In the genomic region with DNA sequence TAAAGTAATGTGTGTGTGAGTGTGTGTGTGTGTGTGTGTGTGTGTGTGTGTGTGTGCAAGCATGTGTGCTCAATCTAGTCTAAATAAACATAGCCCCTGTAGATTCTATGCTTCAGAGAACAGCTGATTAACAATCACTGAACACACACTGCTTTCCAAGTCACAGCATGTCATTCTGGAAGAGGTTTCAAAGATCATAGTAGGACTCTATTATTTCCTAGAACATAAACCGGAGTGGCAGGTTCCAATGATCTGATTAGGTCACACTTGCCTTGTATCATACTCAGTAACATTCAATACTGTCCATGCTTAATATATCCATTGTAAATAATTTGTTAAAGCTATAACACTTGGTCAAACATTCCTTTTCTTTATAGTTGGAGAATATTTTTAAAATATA, we compare ENCODE assay signal across 21 mouse cellular contexts. TPM values are rescaled to one million over a fixed set of nuclear protein-coding genes. Genes with fewer than 3 reads are reported as not detected.
A peak's percentile ranks its signal among the peaks of the same experiment; 100 is the strongest.
DNase-seq lines count a peak whose midpoint lies in the region; ATAC-seq and TF ChIP-seq lines count a peak whose summit lies in the region.
"Had no signal": no experiment of that assay in that cellular context is flagged by ENCODE, and none has a peak within 500 bp of the region (broad histone marks: within the 10 kb centered on the region; RNA-seq: fewer than 3 reads in every experiment).

No protein-coding gene starts in this region.

- H3K9ac ChIP-seq in heart, embryonic 15.5 days: no peak overlapping the region
- no peak overlapping the region for H3K9ac ChIP-seq in intestine, embryonic 15.5 days
- H3K9ac ChIP-seq in intestine, postnatal 0 days (ENCODE audit: low read depth, low read length): no peak overlapping the region
- H3K9ac ChIP-seq: forebrain, embryonic 13.5 days; forebrain, postnatal 0 days; hindbrain, embryonic 12.5 days had no signal

- intact Hi-C loops in heart, postnatal 14 days (cut with DNase I): no loop called here

- peak; percentile 64 for DNase-seq in cerebellum, postnatal 10 days
- DNase-seq in heart, postnatal 14 days: no peak
- DNase-seq in ovary, adult 18-20 months (ENCODE audit: low spot score): no peak
- DNase-seq: B cell, adult 2 months; cerebellum, adult 11 months; cerebellum, adult 8-10 months; forebrain, postnatal 0 days; gastrocnemius, postnatal 14 days; heart, postnatal 36 days; kidney, adult 11 months; kidney, adult 9 months had no signal

- H3K36me3 ChIP-seq in heart, embryonic 15.5 days: no peaks in the 10 kb centered on the region
- no peaks in the 10 kb centered on the region for H3K36me3 ChIP-seq in intestine, embryonic 15.5 days
- H3K36me3 ChIP-seq in intestine, postnatal 0 days (ENCODE audit: control insufficient read depth, insufficient read depth): no peaks in the 10 kb centered on the region
- H3K36me3 ChIP-seq: hindbrain, embryonic 12.5 days had no signal

- no peak for TF ChIP-seq CTCF in intestine, postnatal 0 days (IDR thresholded peaks at IDR 0.05; ENCODE audit: low read depth)

- H3K4me3 ChIP-seq in heart, embryonic 15.5 days: no peak overlapping the region
- no peak overlapping the region for H3K4me3 ChIP-seq in intestine, embryonic 15.5 days (replicated peaks)
- H3K4me3 ChIP-seq in intestine, postnatal 0 days (ENCODE audit: low read depth, low read length): no peak overlapping the region
- H3K4me3 ChIP-seq: embryonic facial prominence, embryonic 10.5 days; forebrain, embryonic 13.5 days; hindbrain, embryonic 12.5 days had no signal

- 82% methylated on average over 1 of the region's 1 CpGs for WGBS in heart, embryonic 15.5 days
- WGBS in intestine, embryonic 15.5 days: 79% methylated on average over 1 of the region's 1 CpGs
- 55% methylated on average over 1 of the region's 1 CpGs for WGBS in intestine, postnatal 0 days

- no peaks in the 10 kb centered on the region for H3K27me3 ChIP-seq in heart, embryonic 15.5 days
- no peaks in the 10 kb centered on the region for H3K27me3 ChIP-seq in intestine, embryonic 15.5 days (replicated peaks)
- no peaks in the 10 kb centered on the region for H3K27me3 ChIP-seq in intestine, postnatal 0 days (replicated peaks; ENCODE audit: control insufficient read depth, insufficient read depth, low read length)
- H3K27me3 ChIP-seq: forebrain, embryonic 13.5 days; hindbrain, embryonic 12.5 days had no signal

- no peak overlapping the region for H3K4me2 ChIP-seq in heart, embryonic 15.5 days
- H3K4me2 ChIP-seq in intestine, embryonic 15.5 days (replicated peaks): no peak overlapping the region
- no peak overlapping the region for H3K4me2 ChIP-seq in intestine, postnatal 0 days (replicated peaks; ENCODE audit: low read depth)
- H3K4me2 ChIP-seq: forebrain, embryonic 13.5 days; heart, embryonic 11.5 days; hindbrain, embryonic 12.5 days had no signal

- no peaks in the 10 kb centered on the region for H3K9me3 ChIP-seq in heart, embryonic 15.5 days (replicated peaks)
- H3K9me3 ChIP-seq in intestine, embryonic 15.5 days: no peaks in the 10 kb centered on the region
- no peaks in the 10 kb centered on the region for H3K9me3 ChIP-seq in intestine, postnatal 0 days (ENCODE audit: control insufficient read depth)
- H3K9me3 ChIP-seq: embryonic facial prominence, embryonic 10.5 days; forebrain, embryonic 13.5 days; G1E; hindbrain, embryonic 12.5 days had no signal

- H3K27ac ChIP-seq in heart, embryonic 15.5 days: peak overlapping the region; percentile 27; the same call in 1 of the 2 replicates
- H3K27ac ChIP-seq in intestine, embryonic 15.5 days: no peak overlapping the region
- no peak overlapping the region for H3K27ac ChIP-seq in intestine, postnatal 0 days (ENCODE audit: low read depth, low read length)
- H3K27ac ChIP-seq: embryonic facial prominence, embryonic 10.5 days; forebrain, embryonic 13.5 days; hindbrain, embryonic 12.5 days had no signal

- H3K4me1 ChIP-seq in heart, embryonic 15.5 days (replicated peaks): 0 out of 2 replicates have a peak, but pooled peaks cover 7% of the 10 kb centered on the region
- no peaks in the 10 kb centered on the region for H3K4me1 ChIP-seq in intestine, embryonic 15.5 days (replicated peaks)
- H3K4me1 ChIP-seq in intestine, postnatal 0 days (replicated peaks; ENCODE audit: control insufficient read depth, insufficient read depth, low read length): no peaks in the 10 kb centered on the region
- H3K4me1 ChIP-seq: embryonic facial prominence, embryonic 10.5 days; forebrain, embryonic 13.5 days; hindbrain, embryonic 12.5 days had no signal

- ATAC-seq in cerebellum, adult (ENCODE audit: insufficient number of reproducible peaks, low FRiP score, low TSS enrichment): no peak
- no peak for ATAC-seq in heart, embryonic 15.5 days (replicated peaks; ENCODE audit: insufficient number of reproducible peaks, insufficient read depth, low FRiP score, low read depth)
- ATAC-seq in intestine, embryonic 15.5 days: 0 out of 2 replicates have a peak, but pooled peaks have one; percentile 53
- no peak for ATAC-seq in intestine, postnatal 0 days
- ATAC-seq: CD4-positive, CD25-positive, alpha-beta regulatory T cell, adult 4 months; forebrain, embryonic 13.5 days; forebrain, postnatal 0 days had no signal

RNA-seq across cellular contexts. Expression of a gene that starts 47.5 kb away (rescaled TPM):
- polyA plus RNA-seq in heart, embryonic 15.5 days (2015; fragmentation: Nextera tagmentation; extraction: Ambion mirVana): 1.6 and 1.8 TPM in 2 replicates
- total RNA-seq in heart, postnatal 14 days (2021): 1 to 10 TPM; 1.0 to 1.8 TPM
- polyA plus RNA-seq in intestine, embryonic 15.5 days (2015; fragmentation: Nextera tagmentation; extraction: Ambion mirVana): 1.5 and 1.8 TPM in 2 replicates
- polyA plus RNA-seq in intestine, postnatal 0 days (2015; fragmentation: Nextera tagmentation; extraction: Ambion mirVana): 0.51 and 0.65 TPM in 2 replicates

Comparison
In these comparisons a context has a peak if more than half of its experiments do, and no peak if none do; other contexts are left out.
1. DNase-seq: peak in cerebellum, postnatal 10 days (2 of 2); none in heart, postnatal 14 days (0 of 2) and ovary, adult 18-20 months (single experiment).